Mouse (Mus musculus): Measurements from ENCODE around the gene Cav2.

The Cav2 gene

GRCm38 (mm10) chr6:17280939-17281756 lies at the start of gene Cav2:
TSS of gene Cav2 (plus strand) at chr6:17281185.
- DNase-seq (ENCODE audit: low read depth, low spot score): peak; percentile 94

- no peak for DNase-seq (ENCODE audit: low read depth, low spot score)
Measured at GRCm38 (mm10) chr6:17239693-17240092, 41.3 kb upstream of the Cav2 start.

DNA sequence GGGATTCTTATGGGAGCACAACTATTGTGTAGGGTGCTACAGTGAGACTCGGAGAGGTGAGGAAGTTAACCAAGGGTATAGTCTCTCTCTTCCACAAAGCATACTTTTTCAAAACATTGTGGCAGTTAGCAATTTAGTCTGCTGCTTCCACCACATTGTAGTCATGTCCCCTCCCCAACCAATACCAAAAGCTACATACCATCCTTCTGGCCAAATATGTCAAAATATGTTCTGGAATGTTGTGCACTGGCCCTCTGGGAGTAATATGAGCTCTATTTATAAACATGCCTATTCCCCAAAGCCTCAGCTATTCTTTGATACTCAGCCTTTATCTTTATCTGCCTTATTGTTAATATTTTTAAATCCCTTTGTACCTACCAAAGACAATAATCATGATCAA lies 40.0 kb upstream of the Cav2 start:
- DNase-seq (ENCODE audit: low read depth, low spot score): peak; percentile 60

DNA sequence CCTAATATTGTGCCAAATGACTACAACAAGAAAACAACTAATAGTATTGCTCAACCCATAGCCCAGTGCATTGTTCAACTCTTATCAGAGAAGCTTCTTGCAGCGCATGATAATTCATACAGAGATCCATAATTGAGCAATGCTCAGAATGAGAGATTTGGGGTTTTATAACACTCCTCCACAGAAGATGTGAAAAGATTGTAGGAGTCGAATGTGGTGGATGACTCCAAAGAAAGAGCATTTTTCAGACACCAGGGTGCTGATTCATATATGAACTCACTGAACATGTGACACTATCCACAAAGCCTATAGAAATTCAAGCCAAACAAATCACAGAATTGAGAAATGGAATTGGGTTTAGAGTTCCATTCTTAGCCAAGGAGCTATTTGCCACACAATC lies 34.0 kb upstream of the Cav2 start:
- DNase-seq (ENCODE audit: low read depth, low spot score): peak; percentile 86

GRCm38 (mm10) chr6:17247673-17248072 lies 33.3 kb upstream of the Cav2 start:
- no peak for DNase-seq (ENCODE audit: low read depth, low spot score)

GRCm38 (mm10) chr6:17248241-17248640 lies 32.7 kb upstream of the Cav2 start:
- no peak for DNase-seq (ENCODE audit: low read depth, low spot score)

DNA sequence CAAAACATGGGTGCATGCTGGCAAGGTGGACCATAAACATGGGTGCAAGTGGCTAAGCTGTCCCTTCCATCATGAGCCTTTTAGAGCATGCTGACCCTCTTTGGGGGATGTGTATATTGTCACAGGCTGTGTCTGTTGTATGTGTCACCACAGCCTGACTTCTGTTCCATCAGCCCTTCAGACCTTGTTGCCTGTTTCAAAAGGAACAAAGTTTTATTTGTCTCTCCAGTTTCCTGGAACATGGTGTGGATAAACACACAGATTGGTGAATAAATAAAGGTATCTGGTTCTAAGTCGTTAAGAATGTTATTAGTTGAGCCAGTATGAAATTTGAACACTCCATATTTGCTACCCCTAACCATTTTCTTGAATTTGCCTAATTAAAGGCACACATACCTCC lies 29.0 kb upstream of the Cav2 start:
- no peak for DNase-seq (ENCODE audit: low read depth, low spot score)

- DNase-seq (ENCODE audit: low read depth, low spot score): peak; percentile 88
Measured at GRCm38 (mm10) chr6:17258142-17258541, 22.8 kb upstream of the Cav2 start.

GRCm38 (mm10) chr6:17258911-17259310 lies 22.1 kb upstream of the Cav2 start:
- peak; percentile 84 for DNase-seq (ENCODE audit: low read depth, low spot score)

GRCm38 (mm10) chr6:17262786-17263185 lies 18.2 kb upstream of the Cav2 start:
- DNase-seq (ENCODE audit: low read depth, low spot score): no peak

DNA sequence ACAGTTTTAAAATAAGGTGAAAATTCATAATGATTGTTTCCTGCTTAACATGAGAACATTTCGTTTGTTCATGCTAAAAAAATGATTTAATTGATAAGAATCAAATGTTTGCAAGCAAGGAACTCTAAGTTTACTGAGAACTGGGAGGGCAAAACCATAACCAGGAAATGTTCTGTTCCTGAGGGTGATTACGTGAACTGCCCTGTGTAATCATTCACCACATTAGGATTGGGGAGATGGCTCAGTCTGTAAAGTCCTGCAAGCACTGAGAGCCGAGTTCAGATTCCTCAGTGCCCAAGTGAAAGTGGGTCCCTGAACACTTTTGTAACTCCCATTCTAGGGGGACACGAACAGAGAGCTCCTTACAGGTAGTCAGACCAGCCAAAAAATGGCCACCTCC lies 15.9 kb upstream of the Cav2 start:
- DNase-seq (ENCODE audit: low read depth, low spot score): no peak

- no peak for DNase-seq (ENCODE audit: low read depth, low spot score)
Measured at GRCm38 (mm10) chr6:17266466-17266865, 14.5 kb upstream of the Cav2 start.

DNA sequence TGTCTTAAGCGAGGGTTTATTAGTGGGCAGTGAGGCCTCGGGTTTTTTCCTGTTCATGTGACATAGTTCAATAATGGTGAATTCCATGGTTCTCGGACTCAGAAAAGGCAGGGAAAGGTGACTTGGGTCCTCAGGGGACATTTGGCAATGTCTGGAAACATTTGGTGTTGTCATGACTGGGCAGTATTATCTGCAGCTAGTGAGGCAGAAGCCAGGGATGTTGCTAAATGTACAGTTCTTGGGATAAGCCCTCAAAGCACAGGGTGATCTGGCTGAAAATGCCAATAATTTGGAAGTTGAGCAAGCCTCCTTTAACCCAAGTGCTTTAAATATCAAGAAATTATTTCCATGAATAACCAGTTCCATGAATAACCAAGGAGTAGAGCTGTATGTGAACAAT lies 2.6 kb upstream of the Cav2 start:
- no peak for DNase-seq (ENCODE audit: low read depth, low spot score)

GRCm38 (mm10) chr6:17281757-17282092 lies 740 bp downstream of the Cav2 start:
- no peak for DNase-seq (ENCODE audit: low read depth, low spot score)

DNA sequence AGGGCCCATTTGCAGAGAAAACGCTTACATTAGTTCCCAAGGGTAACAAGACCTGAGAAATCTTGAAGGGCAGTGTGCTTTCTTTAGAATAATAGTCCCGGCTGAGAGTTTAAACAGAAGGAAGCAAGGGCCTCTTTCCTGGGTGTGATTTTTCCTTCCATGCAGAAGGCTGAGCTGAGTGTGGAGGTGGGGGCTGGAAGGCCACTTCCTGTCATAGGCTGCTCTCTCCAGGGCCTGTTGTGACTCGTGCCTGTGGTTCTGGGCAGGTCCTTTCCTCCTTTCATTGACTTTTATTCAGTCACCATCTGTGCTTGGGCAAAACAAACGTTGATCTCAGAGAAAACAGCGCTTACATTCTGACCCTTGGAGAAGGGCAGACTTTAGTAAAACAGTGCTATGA lies 1.2 kb downstream of the Cav2 start:
- peak; percentile 75 for DNase-seq (ENCODE audit: low read depth, low spot score)

- peak; percentile 53 for DNase-seq (ENCODE audit: low read depth, low spot score)
Measured at GRCm38 (mm10) chr6:17283834-17284233, 2.8 kb downstream of the Cav2 start.

DNA sequence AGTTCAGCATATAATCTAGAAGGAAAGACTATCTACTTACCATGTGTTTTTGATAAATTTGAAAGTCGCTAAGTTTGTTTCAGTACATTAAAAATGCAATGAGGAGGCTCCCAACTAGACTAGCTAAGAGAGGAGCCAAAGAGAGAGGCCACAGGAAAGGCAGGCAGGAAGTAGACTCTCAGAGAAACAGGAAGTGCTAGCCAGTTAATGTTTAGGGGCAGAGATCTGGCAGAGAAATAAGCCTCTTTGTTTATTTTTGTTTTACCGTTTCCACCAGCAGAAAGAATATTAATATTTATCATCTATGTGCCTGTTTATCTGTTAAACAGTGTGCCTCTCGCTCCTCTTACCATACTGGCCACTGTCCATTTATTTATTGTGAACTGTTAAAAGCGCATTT lies 5.4 kb downstream of the Cav2 start:
- DNase-seq (ENCODE audit: low read depth, low spot score): no peak

- no peak for DNase-seq (ENCODE audit: low read depth, low spot score)
Measured at GRCm38 (mm10) chr6:17295116-17295515, 14.1 kb downstream of the Cav2 start.

DNA sequence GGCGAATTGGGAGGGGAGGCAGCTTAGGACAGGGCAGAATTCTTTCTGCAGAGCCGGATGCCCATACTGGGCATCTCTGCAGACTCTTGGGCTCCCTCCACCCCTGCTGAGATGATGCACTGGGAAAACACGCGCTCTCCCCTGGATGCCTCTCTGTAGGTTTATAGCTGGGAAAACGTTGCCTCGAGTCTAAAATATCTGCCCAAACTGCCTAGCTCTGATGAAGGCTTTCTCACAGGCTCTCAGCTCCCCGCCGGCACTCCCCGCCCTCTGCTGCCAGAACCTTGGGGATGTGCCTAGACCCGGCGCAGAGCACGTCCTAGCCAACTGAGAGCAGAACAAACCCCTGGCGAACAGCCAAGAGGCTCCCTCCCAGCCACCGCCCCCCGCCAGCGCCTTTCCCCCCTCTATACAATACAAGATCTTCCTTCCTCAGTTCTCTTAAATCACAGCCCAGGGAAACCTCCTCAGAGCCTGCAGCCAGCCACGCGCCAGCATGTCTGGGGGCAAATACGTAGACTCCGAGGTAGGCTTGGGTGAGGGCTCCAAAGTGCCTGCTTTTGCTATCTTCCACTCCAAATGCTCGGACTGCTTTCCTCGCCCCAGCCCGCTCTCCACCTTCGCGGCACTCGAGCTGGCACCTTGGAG lies 25.1 kb downstream of the Cav2 start, which contains the start of gene Cav1:
Gene Cav1, plus strand, starts transcription at position 382 of the 648 bp plus-strand sequence.
- DNase-seq (ENCODE audit: low read depth, low spot score): peak; percentile 97

- peak; percentile 56 for DNase-seq (ENCODE audit: low read depth, low spot score)
Measured at GRCm38 (mm10) chr6:17306602-17307325, 25.8 kb downstream of the Cav2 start.

DNA sequence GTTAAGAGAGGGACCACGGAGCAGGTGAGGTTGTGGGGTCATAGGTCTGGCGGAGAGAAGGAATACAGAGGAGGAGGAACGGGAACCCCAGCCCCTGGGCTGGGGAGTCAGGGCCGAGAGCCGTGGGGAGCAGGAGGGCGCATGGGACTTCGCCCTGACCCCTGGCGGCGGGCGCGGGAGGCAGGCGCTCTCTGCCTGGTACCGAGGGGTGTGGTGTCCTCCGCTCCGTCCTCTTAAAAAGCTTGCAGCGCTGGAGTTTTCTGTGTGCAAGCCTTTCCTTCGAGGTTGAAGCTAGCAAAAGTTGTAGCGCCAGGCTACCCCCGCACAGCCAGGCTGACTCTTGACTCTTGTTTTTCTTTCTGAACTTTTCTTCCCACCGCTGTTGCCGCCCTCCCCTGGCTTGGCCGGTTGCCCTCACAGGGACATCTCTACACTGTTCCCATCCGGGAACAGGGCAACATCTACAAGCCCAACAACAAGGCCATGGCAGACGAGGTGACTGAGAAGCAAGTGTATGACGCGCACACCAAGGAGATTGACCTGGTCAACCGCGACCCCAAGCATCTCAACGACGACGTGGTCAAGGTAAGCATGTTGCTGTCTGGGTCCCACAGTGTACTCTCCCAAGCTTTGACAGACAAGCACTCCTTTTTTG lies 26.6 kb downstream of the Cav2 start:
- DNase-seq (ENCODE audit: low read depth, low spot score): peak; percentile 92

- peak; percentile 73 for DNase-seq (ENCODE audit: low read depth, low spot score)
Measured at GRCm38 (mm10) chr6:17308661-17309060, 27.7 kb downstream of the Cav2 start.
